Mouse (Mus musculus) lung, postnatal 0 days (tissue): ENCODE results near the gene Drc7.

Experiments used
- CTCF ChIP-seq: IDR thresholded peaks from 2 replicates; pipeline ENCODE4 v1.5.1; 2016; ENCODE audit warnings: antibody characterized with exemption, mild to moderate bottlenecking
- EP300 ChIP-seq: IDR thresholded peaks from 2 replicates; pipeline ENCODE4 v1.6.1; 2016; ENCODE audit warnings: antibody characterized with exemption, mild to moderate bottlenecking, control low read depth

DNA sequence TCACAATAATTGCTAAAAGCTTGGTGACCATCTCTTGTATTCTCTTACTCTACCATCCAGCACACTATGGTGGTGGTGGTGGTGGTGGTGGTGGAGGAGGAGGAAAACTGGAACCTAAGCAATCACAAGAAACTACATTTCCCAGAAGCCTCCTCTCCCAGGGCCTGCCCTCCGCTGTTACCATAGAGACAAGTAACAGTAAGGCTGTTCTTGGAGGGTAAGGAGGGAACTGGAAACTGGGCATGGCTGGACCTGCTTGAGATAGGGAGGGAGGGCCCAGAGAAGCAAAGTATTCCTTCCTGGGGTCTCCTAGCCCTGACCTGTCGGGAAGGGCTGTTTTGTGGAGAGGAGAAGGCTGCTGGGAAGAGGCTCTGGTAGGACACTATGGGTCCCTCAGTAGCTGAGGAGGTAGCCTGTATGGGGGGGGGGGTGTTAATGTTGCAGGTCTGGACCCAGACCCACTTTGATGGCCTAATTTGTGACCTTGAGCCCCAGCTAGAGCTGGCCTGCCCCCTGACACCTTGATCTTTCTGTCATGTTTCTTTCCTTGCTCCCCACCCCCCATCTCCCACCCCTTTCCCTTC is at the start of gene Drc7:
- TF ChIP-seq EP300 = no peak
- TF ChIP-seq CTCF = no peak
